Mouse (Mus musculus) olfactory bulb, adult 2 months (tissue): ENCODE results near the gene 1700011L22Rik. TPM values are rescaled to one million over a fixed set of nuclear protein-coding genes. Genes with fewer than 3 reads are reported as not detected.

Experiments used
- H3K27ac ChIP-seq: fragments of 200-500 bp; 2 replicates; pipeline ENCODE4 v1.5.1; 2012; ENCODE audit warnings: low read depth, low read length; ENCODE audit not compliant: insufficient read depth
- H3K4me1 ChIP-seq: fragments of 200-500 bp; 2 replicates; pipeline ENCODE4 v1.6.1; 2012; ENCODE audit warnings: low read length; ENCODE audit not compliant: control insufficient read depth, insufficient read depth
- H3K4me3 ChIP-seq: fragments of 200-500 bp; 2 replicates; pipeline ENCODE4 v1.5.1; 2012; ENCODE audit warnings: mild to moderate bottlenecking, low read depth, low read length, moderate library complexity; ENCODE audit not compliant: insufficient read depth
- CTCF ChIP-seq: fragments of 200-500 bp; IDR thresholded peaks from 2 replicates; pipeline ENCODE4 v1.5.1; 2012; ENCODE audit warnings: low read depth, mild to moderate bottlenecking, low read length, moderate library complexity; ENCODE audit not compliant: insufficient read depth
- POLR2A ChIP-seq: fragments of 200-500 bp; IDR thresholded peaks from 2 replicates; pipeline ENCODE4 v1.6.1; 2012; ENCODE audit warnings: mild to moderate bottlenecking, low read depth, low read length, moderate library complexity; ENCODE audit not compliant: insufficient read depth
- WGBS: fragments of 180-500 bp; shearing (Covaris S2); methylation state at CpG from one replicate; pipeline ENCODE4 v1.1.7; 2018; 5-methylcytosine and 5-hydroxymethylcytosine counted together
- polyA plus RNA-seq: library from polyadenylated mRNA; stranded (reverse); fragments of >200 nt; gene quantifications from 2 replicates; pipeline ENCODE4 v1.2.4, GENCODE M21; 2012; ENCODE audit warnings: low replicate concordance; ENCODE audit not compliant: missing spikeins, insufficient read depth, insufficient read length

Gene 1700011L22Rik
- polyA plus RNA-seq, 1 experiment: not detected

GRCm38 (mm10) chr8:79226046-79226445, 22.3 kb downstream of the 1700011L22Rik start:
- no peak overlapping the region for H3K4me3 ChIP-seq
- no peak for TF ChIP-seq POLR2A
- TF ChIP-seq CTCF: no peak
- no peak overlapping the region for H3K27ac ChIP-seq
- WGBS: 97% methylated on average over 3 of the region's 3 CpGs
- peaks cover 2% of the 10 kb centered on the region; the same call in 1 of the 2 replicates for H3K4me1 ChIP-seq

GRCm38 (mm10) chr8:79225586-79225985, 22.8 kb downstream of the 1700011L22Rik start:
- Histone ChIP-seq H3K27ac (no peak overlapping the region), H3K4me3 (no peak overlapping the region), H3K4me1 (peaks cover 2% of the 10 kb centered on the region; the same call in 1 of the 2 replicates)
- no peak for TF ChIP-seq CTCF
- TF ChIP-seq POLR2A: no peak
- 89% methylated on average over 7 of the region's 7 CpGs for WGBS

GRCm38 (mm10) chr8:79224363-79224762, 24.0 kb downstream of the 1700011L22Rik start:
- peaks cover 2% of the 10 kb centered on the region; the same call in 1 of the 2 replicates for H3K4me1 ChIP-seq
- 72% methylated on average over 9 of the region's 9 CpGs for WGBS
- TF ChIP-seq CTCF (no peak), POLR2A (no peak)
- H3K27ac ChIP-seq: no peak overlapping the region
- no peak overlapping the region for H3K4me3 ChIP-seq

GRCm38 (mm10) chr8:79222752-79223141, 25.6 kb downstream of the 1700011L22Rik start:
- H3K4me1 ChIP-seq: peaks cover 2% of the 10 kb centered on the region; the same call in 1 of the 2 replicates
- H3K27ac ChIP-seq: no peak overlapping the region
- 58% methylated on average over 5 of the region's 5 CpGs for WGBS
- no peak overlapping the region for H3K4me3 ChIP-seq
- TF ChIP-seq CTCF: no peak
- no peak for TF ChIP-seq POLR2A

- Histone ChIP-seq H3K4me3 (no peak overlapping the region), H3K4me1 (peaks cover 2% of the 10 kb centered on the region; the same call in 1 of the 2 replicates), H3K27ac (no peak overlapping the region)
- TF ChIP-seq POLR2A: no peak
- TF ChIP-seq CTCF: no peak
- 36% methylated on average over 5 of the region's 5 CpGs for WGBS
Measured at GRCm38 (mm10) chr8:79222106-79222751, 26.1 kb downstream of the 1700011L22Rik start.

GRCm38 (mm10) chr8:79211630-79212029, 36.7 kb downstream of the 1700011L22Rik start:
- TF ChIP-seq POLR2A: no peak
- TF ChIP-seq CTCF: no peak
- peaks cover 11% of the 10 kb centered on the region for H3K4me1 ChIP-seq
- WGBS: 71% methylated on average over 9 of the region's 9 CpGs
- no peak overlapping the region for H3K27ac ChIP-seq
- H3K4me3 ChIP-seq: no peak overlapping the region

- Histone ChIP-seq H3K4me1 (peaks cover 11% of the 10 kb centered on the region), H3K27ac (no peak overlapping the region), H3K4me3 (peak overlapping the region; percentile 43)
- WGBS: 12% methylated on average over 27 of the region's 27 CpGs
- TF ChIP-seq POLR2A (no peak), CTCF (no peak)
Measured at GRCm38 (mm10) chr8:79209641-79210358, 38.6 kb downstream of the 1700011L22Rik start.

- Histone ChIP-seq H3K27ac (no peak overlapping the region), H3K4me1 (peaks cover 11% of the 10 kb centered on the region), H3K4me3 (no peak overlapping the region)
- 45% methylated on average over 15 of the region's 15 CpGs for whole genome bisulfite sequencing
- TF ChIP-seq POLR2A (no peak), CTCF (no peak)
Measured at GRCm38 (mm10) chr8:79208691-79209640, 39.4 kb downstream of the 1700011L22Rik start.
